In the genomic region with DNA sequence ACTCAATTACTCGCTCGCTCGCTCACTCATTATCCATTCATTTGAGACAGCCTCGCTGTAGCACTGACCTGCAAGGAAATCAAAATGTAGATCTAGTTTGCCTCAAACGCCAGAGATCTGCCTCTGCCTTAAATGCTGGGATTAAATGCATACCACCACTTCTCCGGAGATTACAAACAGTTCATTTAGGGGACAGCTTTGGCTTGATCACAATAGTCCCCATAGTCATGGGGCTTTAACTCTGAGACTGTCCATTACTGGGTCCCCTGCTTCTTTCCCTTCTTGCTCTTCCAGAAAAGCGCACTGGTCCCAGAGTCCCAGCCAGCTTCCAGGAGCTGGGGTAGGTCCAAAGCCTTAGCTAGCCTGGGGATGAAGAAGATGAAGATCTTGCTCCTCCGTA, we compare ENCODE assay signal across 8 mouse cellular contexts. TPM values are rescaled to one million over a fixed set of nuclear protein-coding genes. Genes with fewer than 3 reads are reported as not detected.
A peak's percentile ranks its signal among the peaks of the same experiment; 100 is the strongest.
DNase-seq lines count a peak whose midpoint lies in the region; ATAC-seq lines count a peak whose summit lies in the region.

A gene (plus strand): TSS at position 301 of the 400 bp plus-strand sequence.

- H3K9ac ChIP-seq in embryonic facial prominence, embryonic 12.5 days, result peak within 1 kb of the TSS; percentile 12
- H3K9ac ChIP-seq in intestine, embryonic 15.5 days, result peak within 1 kb of the TSS; percentile 47
- peak within 1 kb of the TSS; percentile 56 for H3K9ac ChIP-seq in midbrain, embryonic 13.5 days (replicated peaks)

- DNase-seq in layer of hippocampus, adult 18-20 months (ENCODE audit: low spot score in 2 of 2), result no peak
- DNase-seq in layer of hippocampus, adult 9-10 months (ENCODE audit: low spot score), result no peak
- no peak for DNase-seq in adrenal gland, postnatal 10 days
- no peak for DNase-seq in right cerebral cortex, postnatal 25 days
- no peak for DNase-seq in ovary, postnatal 14 days (ENCODE audit: low spot score)

- peaks cover 6% of the 10 kb centered on the region; the same call in 1 of the 2 replicates for H3K36me3 ChIP-seq in embryonic facial prominence, embryonic 12.5 days
- H3K36me3 ChIP-seq in intestine, embryonic 15.5 days, result no peaks in the 10 kb centered on the region
- peaks cover 8% of the 10 kb centered on the region; the same call in 1 of the 2 replicates for H3K36me3 ChIP-seq in midbrain, embryonic 13.5 days

- peaks cover 15% of the 10 kb centered on the region; the same call in 1 of the 2 replicates for H3K4me1 ChIP-seq in embryonic facial prominence, embryonic 12.5 days
- peaks cover 15% of the 10 kb centered on the region; the same call in 1 of the 2 replicates for H3K4me1 ChIP-seq in intestine, embryonic 15.5 days (replicated peaks)
- peaks cover 27% of the 10 kb centered on the region for H3K4me1 ChIP-seq in midbrain, embryonic 13.5 days (replicated peaks)

- ATAC-seq in embryonic facial prominence, embryonic 12.5 days (ENCODE audit: insufficient number of reproducible peaks, insufficient read depth, low FRiP score, low TSS enrichment), result no peak
- ATAC-seq in intestine, embryonic 15.5 days, result no peak
- 0 out of 2 replicates have a peak, but pooled peaks have one; percentile 1 for ATAC-seq in midbrain, embryonic 13.5 days

- H3K27ac ChIP-seq in embryonic facial prominence, embryonic 12.5 days, result no peak within 1 kb of the TSS
- no peak within 1 kb of the TSS for H3K27ac ChIP-seq in intestine, embryonic 15.5 days
- H3K27ac ChIP-seq in midbrain, embryonic 13.5 days, result no peak within 1 kb of the TSS

- peak within 1 kb of the TSS; percentile 87 for H3K4me2 ChIP-seq in embryonic facial prominence, embryonic 12.5 days (replicated peaks)
- H3K4me2 ChIP-seq in intestine, embryonic 15.5 days (replicated peaks), result peak within 1 kb of the TSS; percentile 91
- peak within 1 kb of the TSS; percentile 66 for H3K4me2 ChIP-seq in midbrain, embryonic 13.5 days (replicated peaks)

- peaks cover 49% of the 10 kb centered on the region for H3K27me3 ChIP-seq in embryonic facial prominence, embryonic 12.5 days
- H3K27me3 ChIP-seq in intestine, embryonic 15.5 days (replicated peaks), result peaks cover 22% of the 10 kb centered on the region
- H3K27me3 ChIP-seq in midbrain, embryonic 13.5 days, result peaks cover 48% of the 10 kb centered on the region

- peak within 1 kb of the TSS; percentile 50 for H3K4me3 ChIP-seq in embryonic facial prominence, embryonic 12.5 days
- H3K4me3 ChIP-seq in intestine, embryonic 15.5 days (replicated peaks), result peak within 1 kb of the TSS; percentile 47
- H3K4me3 ChIP-seq in midbrain, embryonic 13.5 days (replicated peaks), result peak within 1 kb of the TSS; percentile 42

- 23% methylated on average over 8 of the region's 8 CpGs for WGBS in embryonic facial prominence, embryonic 12.5 days
- 36% methylated on average over 8 of the region's 8 CpGs for WGBS in intestine, embryonic 15.5 days
- 28% methylated on average over 8 of the region's 8 CpGs for WGBS in midbrain, embryonic 13.5 days

- H3K9me3 ChIP-seq in embryonic facial prominence, embryonic 12.5 days, result no peaks in the 10 kb centered on the region
- no peaks in the 10 kb centered on the region for H3K9me3 ChIP-seq in intestine, embryonic 15.5 days
- H3K9me3 ChIP-seq in midbrain, embryonic 13.5 days, result no peaks in the 10 kb centered on the region

RNA-seq across cellular contexts. Expression of the gene that starts here (rescaled TPM):
- total RNA-seq in layer of hippocampus, adult 18-20 months (2021), result 10 to 100 TPM; 13.4 to 13.6 TPM
- 1.5 and 2.0 TPM in 2 replicates for polyA plus RNA-seq in embryonic facial prominence, embryonic 12.5 days (2016; fragmentation: Nextera tagmentation; extraction: Ambion mirVana)
- 0.89 and 1.2 TPM in 2 replicates for polyA plus RNA-seq in intestine, embryonic 15.5 days (2015; fragmentation: Nextera tagmentation; extraction: Ambion mirVana)
- 6.5 and 7.6 TPM in 2 replicates for polyA plus RNA-seq in midbrain, embryonic 13.5 days (2015; fragmentation: Nextera tagmentation; extraction: Ambion mirVana)
- 1 to 10 TPM; 1.7 to 3.6 TPM for total RNA-seq in adrenal gland, postnatal 10 days (2021)
